In genomic region chr11:100387589-100388375, GRCm38 (mm10) we compare ENCODE assay signal across 9 mouse cellular contexts. TPM values are rescaled to one million over a fixed set of nuclear protein-coding genes. Genes with fewer than 3 reads are reported as not detected.
DNase-seq lines count a peak whose midpoint lies in the region; ATAC-seq lines count a peak whose summit lies in the region.
"Had no signal": no experiment of that assay in that cellular context is flagged by ENCODE, and none has a peak within 500 bp of the region (broad histone marks: within the 10 kb centered on the region; RNA-seq: fewer than 3 reads in every experiment).

No protein-coding gene starts in this region.

- peaks cover 54% of the 10 kb centered on the region for H3K4me1 ChIP-seq in hindbrain, embryonic 10.5 days (replicated peaks)
- 0 out of 2 replicates have a peak, but pooled peaks cover 6% of the 10 kb centered on the region for H3K4me1 ChIP-seq in hindbrain, embryonic 14.5 days (replicated peaks; ENCODE audit: control insufficient read depth, insufficient read depth, low read length)
- H3K4me1 ChIP-seq in heart, embryonic 13.5 days: peaks cover 68% of the 10 kb centered on the region
- H3K4me1 ChIP-seq in hindbrain, embryonic 11.5 days (replicated peaks; ENCODE audit: control insufficient read depth, insufficient read depth, low read length): 0 out of 2 replicates have a peak, but pooled peaks cover 2% of the 10 kb centered on the region

- no peaks in the 10 kb centered on the region for H3K27me3 ChIP-seq in hindbrain, embryonic 10.5 days (ENCODE audit: insufficient read depth, poor library complexity, severe bottlenecking)
- H3K27me3 ChIP-seq in hindbrain, embryonic 14.5 days (ENCODE audit: control insufficient read depth, insufficient read depth, low read length): no peaks in the 10 kb centered on the region
- no peaks in the 10 kb centered on the region for H3K27me3 ChIP-seq in heart, embryonic 13.5 days (replicated peaks)
- H3K27me3 ChIP-seq in hindbrain, embryonic 11.5 days (ENCODE audit: control insufficient read depth, insufficient read depth, low read length): no peaks in the 10 kb centered on the region
- H3K27me3 ChIP-seq: hindbrain, embryonic 15.5 days had no signal

- H3K4me3 ChIP-seq in hindbrain, embryonic 10.5 days: no peak overlapping the region
- H3K4me3 ChIP-seq in hindbrain, embryonic 14.5 days (replicated peaks; ENCODE audit: low read length): no peak overlapping the region
- H3K4me3 ChIP-seq in heart, embryonic 13.5 days: peak overlapping the region; percentile 3; the same call in 1 of the 2 replicates
- H3K4me3 ChIP-seq in hindbrain, embryonic 11.5 days (ENCODE audit: low read depth, low read length): no peak overlapping the region
- H3K4me3 ChIP-seq: hindbrain, embryonic 15.5 days had no signal

- H3K9me3 ChIP-seq in hindbrain, embryonic 10.5 days: no peaks in the 10 kb centered on the region
- no peaks in the 10 kb centered on the region for H3K9me3 ChIP-seq in hindbrain, embryonic 14.5 days (ENCODE audit: control insufficient read depth, low read length)
- no peaks in the 10 kb centered on the region for H3K9me3 ChIP-seq in heart, embryonic 13.5 days
- no peaks in the 10 kb centered on the region for H3K9me3 ChIP-seq in hindbrain, embryonic 11.5 days (ENCODE audit: control insufficient read depth, low read length)
- H3K9me3 ChIP-seq: hindbrain, embryonic 15.5 days had no signal

- no peak overlapping the region; the same call in 1 of the 2 replicates for H3K9ac ChIP-seq in hindbrain, embryonic 14.5 days
- peak overlapping the region; percentile 72 for H3K9ac ChIP-seq in heart, embryonic 13.5 days
- H3K9ac ChIP-seq in hindbrain, embryonic 11.5 days (ENCODE audit: low read depth, low read length): no peak overlapping the region
- H3K9ac ChIP-seq: hindbrain, embryonic 15.5 days had no signal

- H3K36me3 ChIP-seq in hindbrain, embryonic 10.5 days: peaks cover 28% of the 10 kb centered on the region
- H3K36me3 ChIP-seq in hindbrain, embryonic 14.5 days (replicated peaks; ENCODE audit: control insufficient read depth, insufficient read depth): peaks cover 34% of the 10 kb centered on the region
- peaks cover 43% of the 10 kb centered on the region for H3K36me3 ChIP-seq in heart, embryonic 13.5 days
- H3K36me3 ChIP-seq in hindbrain, embryonic 11.5 days (ENCODE audit: control insufficient read depth, insufficient read depth, low read length): no peaks in the 10 kb centered on the region; the same call in 1 of the 2 replicates

- DNase-seq in hindbrain, embryonic 10.5 days (ENCODE audit: low spot score): no peak
- no peak for DNase-seq in hindbrain, embryonic 14.5 days (ENCODE audit: low spot score)
- peak; percentile 40 for DNase-seq in embryo, embryonic 10 days (ENCODE audit: low spot score)
- peak; percentile 78 to 86 for DNase-seq in kidney, postnatal 4 days
- peak; percentile 38 for DNase-seq in right cerebral cortex, postnatal 25 days
- no peak for DNase-seq in cerebellum, postnatal 14 days
- no peak for DNase-seq in hindbrain, embryonic 11.5 days (ENCODE audit: low spot score)

- H3K4me2 ChIP-seq in hindbrain, embryonic 14.5 days (replicated peaks): no peak overlapping the region
- H3K4me2 ChIP-seq in heart, embryonic 13.5 days: peak overlapping the region; percentile 53
- no peak overlapping the region for H3K4me2 ChIP-seq in hindbrain, embryonic 11.5 days (replicated peaks; ENCODE audit: low read depth, low read length)
- H3K4me2 ChIP-seq: hindbrain, embryonic 15.5 days had no signal

- no peak for ATAC-seq in hindbrain, embryonic 14.5 days (ENCODE audit: low FRiP score)
- ATAC-seq in heart, embryonic 13.5 days (ENCODE audit: extremely low read depth, insufficient number of reproducible peaks, low FRiP score, low TSS enrichment): peak; percentile 47; the same call in 1 of the 2 replicates
- ATAC-seq in hindbrain, embryonic 11.5 days (ENCODE audit: low FRiP score): no peak

- 63% methylated on average over 14 of the region's 14 CpGs for WGBS in hindbrain, embryonic 10.5 days
- 47% methylated on average over 14 of the region's 14 CpGs for WGBS in hindbrain, embryonic 14.5 days
- WGBS in heart, embryonic 13.5 days: 22% methylated on average over 14 of the region's 14 CpGs
- 57% methylated on average over 14 of the region's 14 CpGs for WGBS in hindbrain, embryonic 11.5 days

- peak overlapping the region; percentile 36; the same call in 1 of the 2 replicates for H3K27ac ChIP-seq in hindbrain, embryonic 10.5 days
- no peak overlapping the region for H3K27ac ChIP-seq in hindbrain, embryonic 14.5 days
- H3K27ac ChIP-seq in heart, embryonic 13.5 days (replicated peaks): peak overlapping the region; percentile 92
- no peak overlapping the region for H3K27ac ChIP-seq in hindbrain, embryonic 11.5 days (ENCODE audit: low read depth, low read length)
- H3K27ac ChIP-seq: hindbrain, embryonic 15.5 days had no signal

RNA-seq across cellular contexts. Expression of gene Jup, which starts 9.8 kb away (rescaled TPM):
- polyA plus RNA-seq in hindbrain, embryonic 10.5 days (2016; fragmentation: Nextera tagmentation; extraction: Ambion mirVana): 45.0 and 53.6 TPM in 2 replicates
- polyA plus RNA-seq in hindbrain, embryonic 14.5 days (2014; fragmentation: Nextera tagmentation; extraction: Ambion mirVana): 59.6 and 60.2 TPM in 2 replicates
- polyA plus RNA-seq in heart, embryonic 13.5 days (2015; fragmentation: Nextera tagmentation; extraction: Ambion mirVana): 107 and 111 TPM in 2 replicates
- polyA plus RNA-seq in hindbrain, embryonic 11.5 days (2014; fragmentation: Nextera tagmentation; extraction: Ambion mirVana): 26.7 and 30.7 TPM in 2 replicates

RNA-seq across cellular contexts. Expression of gene P3h4, which starts 26.9 kb away (rescaled TPM):
- polyA plus RNA-seq in hindbrain, embryonic 10.5 days (2016; fragmentation: Nextera tagmentation; extraction: Ambion mirVana): 27.0 and 27.8 TPM in 2 replicates
- polyA plus RNA-seq in hindbrain, embryonic 14.5 days (2014; fragmentation: Nextera tagmentation; extraction: Ambion mirVana): 19.1 and 20.4 TPM in 2 replicates
- 62.9 and 63.5 TPM in 2 replicates for polyA plus RNA-seq in heart, embryonic 13.5 days (2015; fragmentation: Nextera tagmentation; extraction: Ambion mirVana)
- 19.6 and 22.9 TPM in 2 replicates for polyA plus RNA-seq in hindbrain, embryonic 11.5 days (2014; fragmentation: Nextera tagmentation; extraction: Ambion mirVana)

RNA-seq across cellular contexts. Expression of gene Fkbp10, which starts 27.7 kb away (rescaled TPM):
- 51.0 and 52.0 TPM in 2 replicates for polyA plus RNA-seq in hindbrain, embryonic 10.5 days (2016; fragmentation: Nextera tagmentation; extraction: Ambion mirVana)
- 22.7 and 24.7 TPM in 2 replicates for polyA plus RNA-seq in hindbrain, embryonic 14.5 days (2014; fragmentation: Nextera tagmentation; extraction: Ambion mirVana)
- 112 and 119 TPM in 2 replicates for polyA plus RNA-seq in heart, embryonic 13.5 days (2015; fragmentation: Nextera tagmentation; extraction: Ambion mirVana)
- polyA plus RNA-seq in hindbrain, embryonic 11.5 days (2014; fragmentation: Nextera tagmentation; extraction: Ambion mirVana): 38.7 and 46.1 TPM in 2 replicates

RNA-seq across cellular contexts. Expression of gene Hap1, which starts 31.9 kb away (rescaled TPM):
- 33.2 and 37.7 TPM in 2 replicates for polyA plus RNA-seq in hindbrain, embryonic 10.5 days (2016; fragmentation: Nextera tagmentation; extraction: Ambion mirVana)
- 105 and 137 TPM in 2 replicates for polyA plus RNA-seq in hindbrain, embryonic 14.5 days (2014; fragmentation: Nextera tagmentation; extraction: Ambion mirVana)
- polyA plus RNA-seq in heart, embryonic 13.5 days (2015; fragmentation: Nextera tagmentation; extraction: Ambion mirVana): 8.0 and 9.3 TPM in 2 replicates
- polyA plus RNA-seq in hindbrain, embryonic 11.5 days (2014; fragmentation: Nextera tagmentation; extraction: Ambion mirVana): 12.0 and 12.8 TPM in 2 replicates

RNA-seq across cellular contexts. Expression of gene Gast, which starts 53.6 kb away (rescaled TPM):
- polyA plus RNA-seq in hindbrain, embryonic 10.5 days (2016; fragmentation: Nextera tagmentation; extraction: Ambion mirVana): 0.90 TPM in 1 of 2 replicates, not detected in the other
- polyA plus RNA-seq in hindbrain, embryonic 14.5 days (2014; fragmentation: Nextera tagmentation; extraction: Ambion mirVana): 0.50 TPM in 1 of 2 replicates, not detected in the other
- polyA plus RNA-seq in heart, embryonic 13.5 days (2015; fragmentation: Nextera tagmentation; extraction: Ambion mirVana): not detected in 2 replicates
- 1.1 TPM in 1 of 2 replicates, not detected in the other for polyA plus RNA-seq in hindbrain, embryonic 11.5 days (2014; fragmentation: Nextera tagmentation; extraction: Ambion mirVana)

Comparison
In these comparisons a context has a peak if more than half of its experiments do, and no peak if none do; other contexts are left out.
1. H3K27ac ChIP-seq: peak in hindbrain, embryonic 10.5 days (single experiment) and heart, embryonic 13.5 days (single experiment); none in hindbrain, embryonic 14.5 days (single experiment) and hindbrain, embryonic 11.5 days (single experiment).
2. DNase-seq: peak in embryo, embryonic 10 days (single experiment), kidney, postnatal 4 days (2 of 2) and right cerebral cortex, postnatal 25 days (single experiment); none in hindbrain, embryonic 10.5 days (single experiment), hindbrain, embryonic 14.5 days (single experiment), cerebellum, postnatal 14 days (0 of 2) and hindbrain, embryonic 11.5 days (single experiment).